Mouse (Mus musculus) embryonic facial prominence, embryonic 14.5 days (tissue): Measurements from ENCODE around the gene Ptma. TPM values are rescaled to one million over a fixed set of nuclear protein-coding genes. Genes with fewer than 3 reads are reported as not detected.
"Not testable (repeated sequence)": the region's sequence is repeated elsewhere in the genome, so short reads cannot be mapped to it uniquely, and the experiment has no call there.

ENCODE experiments used
- ATAC-seq: fragments of 200-750 bp; cut with Nextera tagmentation; 2 replicates; pipeline ENCODE4 v1.8.0; 2017; ENCODE audit warnings: low read depth, moderate number of reproducible peaks, moderate TSS enrichment
- DNase-seq: peaks from one replicate; pipeline ENCODE4 v3.0.0-alpha.2; 2015; ENCODE audit warnings: low spot score
- H3K27ac ChIP-seq: fragments of 300-500 bp; sonication (generic); replicated peaks from 2 replicates; pipeline ENCODE4 v1.5.1; 2014; ENCODE audit warnings: low read depth, mild to moderate bottlenecking, low read length, moderate library complexity
- H3K27me3 ChIP-seq: fragments of 300-500 bp; sonication (generic); replicated peaks from 2 replicates; pipeline ENCODE4 v1.6.1; 2014; ENCODE audit warnings: low read length; ENCODE audit not compliant: control insufficient read depth, insufficient read depth
- H3K36me3 ChIP-seq: fragments of 300-500 bp; sonication (generic); 2 replicates; pipeline ENCODE4 v1.6.1; 2014; ENCODE audit warnings: low read length, mixed read lengths; ENCODE audit not compliant: control insufficient read depth, insufficient read depth
- H3K4me1 ChIP-seq: fragments of 300-500 bp; sonication (generic); 2 replicates; pipeline ENCODE4 v1.6.1; 2014; ENCODE audit warnings: antibody characterized with exemption, low read length; ENCODE audit not compliant: control insufficient read depth, insufficient read depth
- H3K4me2 ChIP-seq: fragments of 300-500 bp; sonication (generic); 2 replicates; pipeline ENCODE4 v1.6.1; 2014; ENCODE audit warnings: low read depth, mild to moderate bottlenecking, low read length, moderate library complexity, mixed read lengths
- H3K4me3 ChIP-seq: fragments of 300-500 bp; sonication (generic); 2 replicates; pipeline ENCODE4 v1.5.1; 2014; ENCODE audit warnings: low read depth, mild to moderate bottlenecking, low read length
- H3K9ac ChIP-seq: fragments of 300-500 bp; sonication (generic); 2 replicates; pipeline ENCODE4 v1.6.1; 2014; ENCODE audit warnings: low read depth, mild to moderate bottlenecking, low read length, moderate library complexity, mixed read lengths
- H3K9me3 ChIP-seq: fragments of 300-500 bp; sonication (generic); 2 replicates; pipeline ENCODE4 v1.6.1; 2016; ENCODE audit warnings: low read length; ENCODE audit not compliant: control insufficient read depth
- WGBS: fragments of 180-500 bp; shearing (Covaris S2); extraction: QIAGEN DNeasy Blood & Tissue Kit; methylation state at CpG from one replicate; pipeline ENCODE4 v1.1.7; 2014; 5-methylcytosine and 5-hydroxymethylcytosine counted together
- polyA plus RNA-seq: library from polyadenylated mRNA; unstranded; fragments of >200 nt; fragmentation: Nextera tagmentation; extraction: Ambion mirVana; gene quantifications from 2 replicates; pipeline ENCODE4 v1.2.1, GENCODE M21; 2014

Ptma gene
- polyA plus RNA-seq, 1 experiment from 2014 or later: 1,814 TPM

DNA sequence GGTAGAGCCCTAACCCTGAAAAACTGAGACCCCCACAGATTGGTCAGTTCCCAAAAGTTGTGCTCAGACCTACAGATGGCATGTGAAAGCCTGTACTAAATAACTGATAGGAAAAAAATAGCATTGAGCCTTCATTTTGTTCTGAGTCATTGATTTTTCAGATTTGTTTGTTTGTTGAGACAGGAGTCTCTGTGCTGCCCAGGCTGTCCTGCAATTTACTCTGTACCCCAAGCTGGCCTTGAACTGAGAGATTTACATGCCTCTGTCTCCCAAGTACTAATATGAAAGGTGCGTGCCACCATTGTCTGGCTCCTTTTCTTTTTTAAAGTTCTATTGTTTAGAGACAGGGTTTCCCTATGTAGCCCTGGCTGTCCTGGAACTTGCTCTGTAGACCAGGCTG lies 41.2 kb upstream of the Ptma start:
- H3K27me3 ChIP-seq: no peaks in the 10 kb centered on the region
- 100% methylated on average over 1 of the region's 1 CpGs for WGBS
- peaks cover 7% of the 10 kb centered on the region; the same call in 1 of the 2 replicates for H3K4me1 ChIP-seq
- no peak for DNase-seq
- no peak overlapping the region for H3K27ac ChIP-seq
- H3K36me3 ChIP-seq: no peaks in the 10 kb centered on the region
- no peak overlapping the region for H3K4me2 ChIP-seq
- H3K9ac ChIP-seq: no peak overlapping the region
- no peaks in the 10 kb centered on the region for H3K9me3 ChIP-seq
- ATAC-seq: no peak
- no peak overlapping the region for H3K4me3 ChIP-seq

DNA sequence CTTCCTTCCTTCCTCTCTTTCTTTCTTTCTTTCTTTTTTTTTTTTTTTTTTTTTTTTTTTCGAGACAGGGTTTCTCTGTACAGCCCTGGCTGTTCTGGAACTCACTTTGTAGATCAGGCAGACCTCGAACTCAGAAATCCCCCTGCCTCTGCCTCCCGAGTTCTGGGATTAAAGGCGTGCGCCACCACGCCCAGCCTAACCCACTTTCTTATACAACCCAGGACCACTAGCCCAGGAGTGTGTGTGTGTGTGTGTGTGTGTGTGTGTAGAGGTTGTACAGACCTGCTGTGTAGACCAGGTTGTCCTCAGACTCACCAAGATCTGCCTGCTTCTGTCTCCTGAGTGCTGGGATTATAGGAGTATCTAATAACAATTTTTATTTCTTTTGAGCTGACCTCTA lies 40.7 kb upstream of the Ptma start:
- H3K27ac ChIP-seq, H3K36me3 ChIP-seq, H3K9me3 ChIP-seq, ATAC-seq, DNase-seq, H3K4me3 ChIP-seq, H3K4me1 ChIP-seq, H3K27me3 ChIP-seq, H3K9ac ChIP-seq, H3K4me2 ChIP-seq: not testable (repeated sequence)
- over 99% methylated on average over 5 of the region's 6 CpGs for WGBS

DNA sequence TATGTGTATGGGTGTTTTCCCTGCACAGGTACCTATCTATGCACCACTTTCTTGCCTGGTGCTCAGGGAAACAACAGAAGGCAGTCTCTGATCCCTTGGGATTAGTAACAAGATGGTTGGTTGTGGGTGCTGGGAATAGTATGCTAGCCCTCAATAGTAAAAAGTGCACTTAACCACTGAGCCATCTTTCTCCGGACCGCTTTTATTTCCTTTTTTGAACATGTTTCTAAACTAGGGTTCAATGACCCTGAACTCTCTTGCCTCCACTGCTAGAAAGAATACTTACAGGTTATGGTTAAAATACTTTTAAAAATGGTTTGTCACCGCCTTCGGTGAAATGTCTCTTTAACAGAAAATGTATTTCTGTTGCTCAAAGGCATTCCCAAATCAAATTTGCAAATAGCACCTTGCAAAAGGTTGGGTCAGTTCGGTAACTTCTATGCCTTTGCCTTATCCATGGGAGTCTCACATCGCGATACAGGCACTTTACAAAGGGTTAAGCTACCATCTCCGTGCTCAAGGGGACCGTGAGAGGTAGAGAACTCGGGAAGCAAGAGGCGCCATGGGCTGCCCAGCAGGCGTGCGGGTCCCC lies 39.7 kb upstream of the Ptma start:
- Histone ChIP-seq H3K4me2 (peak overlapping the region; percentile 57), H3K9me3 (no peaks in the 10 kb centered on the region), H3K9ac (peak overlapping the region; percentile 79), H3K27me3 (no peaks in the 10 kb centered on the region), H3K27ac (peak overlapping the region; percentile 97), H3K4me3 (peak overlapping the region; percentile 80), H3K4me1 (peaks cover 13% of the 10 kb centered on the region), H3K36me3 (no peaks in the 10 kb centered on the region)
- 9% methylated on average over 13 of the region's 13 CpGs for WGBS
- no peak for ATAC-seq
- no peak for DNase-seq

DNA sequence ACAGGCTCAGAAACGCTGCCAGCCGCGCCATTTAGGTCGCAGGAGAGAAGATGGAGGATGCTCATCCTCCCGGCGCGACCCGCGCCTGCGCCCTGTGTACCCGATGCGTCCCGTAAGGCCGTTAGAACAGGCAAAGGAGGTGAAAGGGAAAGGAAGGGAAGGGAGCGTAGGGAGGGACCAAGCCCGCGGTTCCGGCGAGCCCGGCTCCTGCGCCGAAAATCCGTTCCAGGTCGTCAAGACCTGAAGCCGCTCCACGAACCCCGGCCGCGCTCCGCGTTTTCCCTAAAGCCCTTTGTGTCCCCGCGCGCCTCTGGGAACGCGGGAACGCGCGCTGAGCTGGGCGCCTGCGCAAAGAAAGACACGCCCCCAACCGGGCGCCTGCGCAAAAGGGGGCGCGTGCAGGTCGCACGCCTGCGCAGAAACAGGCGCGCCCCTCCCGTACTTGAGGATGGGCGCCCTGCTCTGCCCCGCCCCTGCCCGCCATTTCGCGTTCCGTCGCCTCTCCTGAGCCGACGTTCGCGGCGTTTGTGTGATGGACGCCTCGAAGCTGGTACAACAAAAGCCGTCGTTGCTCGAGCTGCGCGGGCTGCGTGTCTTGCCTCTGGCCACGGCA lies 39.1 kb upstream of the Ptma start:
- DNase-seq (peak; percentile 99), ATAC-seq (peak; percentile 97)
- Histone ChIP-seq H3K4me2 (peak overlapping the region; percentile 84), H3K9me3 (no peaks in the 10 kb centered on the region), H3K27me3 (no peaks in the 10 kb centered on the region), H3K4me3 (peak overlapping the region; percentile 80), H3K36me3 (no peaks in the 10 kb centered on the region), H3K9ac (peak overlapping the region; percentile 97), H3K27ac (peak overlapping the region; percentile 99), H3K4me1 (peaks cover 18% of the 10 kb centered on the region)
- WGBS: 0% methylated on average over 40 of the region's 74 CpGs

DNA sequence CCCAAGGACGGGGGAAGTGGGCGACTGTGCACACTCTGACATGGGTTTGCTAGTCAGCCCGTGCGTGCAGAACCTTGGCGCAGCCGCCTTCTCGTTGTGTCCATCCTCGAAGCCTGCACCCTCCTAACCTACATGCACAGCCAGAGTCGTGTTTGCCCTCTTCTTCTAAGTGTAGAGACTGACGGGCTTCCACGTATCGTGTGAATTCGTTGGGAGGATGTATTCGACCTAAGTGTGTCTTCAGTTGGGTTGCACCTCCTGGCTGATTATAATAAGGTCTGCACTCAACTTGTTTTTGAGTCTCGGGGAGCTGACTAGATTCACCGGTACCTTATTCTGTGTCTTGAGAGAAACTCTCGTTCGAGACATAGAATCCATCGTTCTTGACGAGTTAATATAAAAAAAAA lies 38.6 kb upstream of the Ptma start:
- H3K27me3 ChIP-seq: no peaks in the 10 kb centered on the region
- no peak for DNase-seq
- H3K36me3 ChIP-seq: no peaks in the 10 kb centered on the region
- peak overlapping the region; percentile 99 for H3K27ac ChIP-seq
- H3K4me1 ChIP-seq: peaks cover 18% of the 10 kb centered on the region
- H3K4me3 ChIP-seq: peak overlapping the region; percentile 80
- whole genome bisulfite sequencing: 10% methylated on average over 20 of the region's 20 CpGs
- H3K4me2 ChIP-seq: peak overlapping the region; percentile 84
- H3K9me3 ChIP-seq: no peaks in the 10 kb centered on the region
- ATAC-seq: no peak; the same call in 1 of the 2 replicates
- peak overlapping the region; percentile 97 for H3K9ac ChIP-seq

DNA sequence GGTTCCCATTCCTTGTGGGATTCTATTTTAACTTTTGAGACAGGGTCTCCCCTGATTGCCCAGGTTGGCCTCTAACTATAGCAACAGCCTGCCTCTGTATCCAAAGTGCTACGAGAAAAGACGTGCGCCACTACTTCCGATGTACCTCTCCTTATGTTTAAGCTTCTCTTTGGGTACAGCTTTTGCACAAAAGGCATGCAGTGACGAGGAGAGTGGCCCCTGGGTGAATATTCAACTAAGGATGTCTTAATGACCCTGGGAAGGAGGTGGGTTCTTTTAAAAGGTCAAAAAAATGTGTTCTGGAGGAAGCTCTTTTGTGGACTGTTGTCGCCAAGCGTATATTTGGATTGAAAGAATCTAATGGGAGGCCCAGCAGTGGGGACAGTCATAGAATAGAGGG lies 38.2 kb upstream of the Ptma start:
- Histone ChIP-seq H3K36me3 (no peaks in the 10 kb centered on the region), H3K9ac (peak overlapping the region; percentile 97), H3K27me3 (no peaks in the 10 kb centered on the region), H3K4me1 (peaks cover 18% of the 10 kb centered on the region), H3K4me2 (peak overlapping the region; percentile 84), H3K4me3 (peak overlapping the region; percentile 80), H3K27ac (peak overlapping the region; percentile 99), H3K9me3 (no peaks in the 10 kb centered on the region)
- 69% methylated on average over 7 of the region's 7 CpGs for WGBS
- ATAC-seq (no peak), DNase-seq (no peak)

DNA sequence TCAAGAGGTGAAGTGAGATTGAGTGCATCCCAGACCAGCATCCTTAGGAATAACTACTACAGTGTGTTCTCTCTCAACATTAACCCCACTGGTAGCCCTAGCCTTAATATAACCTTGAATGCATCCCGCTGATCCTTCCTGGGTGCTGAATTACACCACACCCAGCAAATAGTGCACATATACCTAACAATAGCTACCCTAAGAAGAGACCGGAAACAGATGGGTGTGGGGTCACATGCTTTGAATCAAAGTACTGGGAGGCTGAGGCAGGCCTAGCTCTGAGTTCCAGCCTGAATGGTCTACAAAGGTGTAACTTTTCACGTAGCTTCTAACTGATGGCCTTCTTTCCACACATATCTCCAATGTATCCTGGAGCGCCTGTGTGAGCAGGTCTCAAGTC lies 37.8 kb upstream of the Ptma start:
- Histone ChIP-seq H3K4me1 (peaks cover 18% of the 10 kb centered on the region), H3K4me2 (peak overlapping the region; percentile 84), H3K4me3 (peak overlapping the region; percentile 80), H3K27ac (peak overlapping the region; percentile 99; the same call in 1 of the 2 replicates), H3K27me3 (no peaks in the 10 kb centered on the region), H3K9me3 (no peaks in the 10 kb centered on the region), H3K9ac (peak overlapping the region; percentile 97; the same call in 1 of the 2 replicates), H3K36me3 (no peaks in the 10 kb centered on the region)
- no peak for ATAC-seq
- no peak for DNase-seq
- WGBS: 94% methylated on average over 4 of the region's 4 CpGs

DNA sequence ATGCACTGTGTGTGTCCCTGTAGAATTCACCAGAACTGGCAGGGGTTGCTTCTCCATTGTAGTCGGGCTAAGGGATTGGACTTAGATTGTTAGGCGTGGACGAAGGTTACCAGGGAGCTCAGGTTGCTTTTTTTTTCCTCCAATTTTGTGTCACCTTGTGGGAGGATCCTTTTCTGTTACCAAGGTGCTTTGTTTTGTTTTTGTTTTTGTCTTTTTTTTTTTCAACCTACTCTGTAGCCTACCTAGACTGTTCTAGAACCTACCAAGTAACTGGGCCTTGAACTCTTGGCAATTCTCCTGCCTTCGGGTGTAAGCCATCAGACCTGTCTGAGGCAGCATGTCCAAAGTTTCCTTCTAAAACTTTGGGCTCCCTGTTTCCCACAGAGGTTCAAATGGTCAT lies 36.6 kb upstream of the Ptma start:
- Histone ChIP-seq H3K4me1 (peaks cover 18% of the 10 kb centered on the region), H3K27ac (no peak overlapping the region), H3K4me2 (no peak overlapping the region), H3K36me3 (no peaks in the 10 kb centered on the region), H3K9ac (no peak overlapping the region), H3K9me3 (no peaks in the 10 kb centered on the region), H3K27me3 (no peaks in the 10 kb centered on the region), H3K4me3 (no peak overlapping the region)
- ATAC-seq: no peak
- WGBS: 96% methylated on average over 4 of the region's 4 CpGs
- no peak for DNase-seq

DNA sequence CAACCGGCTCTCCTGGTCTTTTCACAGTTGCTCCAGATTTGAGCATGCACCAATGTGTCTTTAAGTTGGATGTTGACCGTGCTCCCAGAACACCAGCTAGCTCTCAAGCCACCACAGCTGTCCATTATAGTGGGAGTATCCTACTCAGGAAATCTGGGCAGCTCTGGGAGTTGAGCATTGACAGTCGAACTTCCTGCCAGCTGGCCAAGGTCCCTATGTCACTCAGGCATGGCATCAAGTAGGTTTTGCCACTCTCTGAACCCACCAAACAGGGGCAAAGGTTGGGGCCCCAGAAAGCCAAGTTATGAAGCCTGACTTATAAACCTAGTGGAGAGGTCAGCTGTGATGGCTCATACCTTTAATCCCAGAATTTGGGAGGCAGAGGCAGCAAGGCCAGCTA lies 35.8 kb upstream of the Ptma start:
- ATAC-seq (no peak), DNase-seq (no peak)
- no peaks in the 10 kb centered on the region for H3K9me3 ChIP-seq
- WGBS: 80% methylated on average over 3 of the region's 3 CpGs
- no peak overlapping the region for H3K4me3 ChIP-seq
- no peak overlapping the region for H3K9ac ChIP-seq
- H3K36me3 ChIP-seq: no peaks in the 10 kb centered on the region
- H3K4me1 ChIP-seq: peaks cover 18% of the 10 kb centered on the region
- no peaks in the 10 kb centered on the region for H3K27me3 ChIP-seq
- no peak overlapping the region for H3K4me2 ChIP-seq
- peak overlapping the region; percentile 39 for H3K27ac ChIP-seq
